Mouse (Mus musculus): Measurements from ENCODE around the gene Man2a1. TPM values are rescaled to one million over a fixed set of nuclear protein-coding genes. Genes with fewer than 3 reads are reported as not detected.
A peak's percentile ranks its signal among the peaks of the same experiment; 100 is the strongest.

Gene Man2a1
- polyA plus RNA-seq, 1 experiment from 2014 or later: 5.1 TPM

DNA sequence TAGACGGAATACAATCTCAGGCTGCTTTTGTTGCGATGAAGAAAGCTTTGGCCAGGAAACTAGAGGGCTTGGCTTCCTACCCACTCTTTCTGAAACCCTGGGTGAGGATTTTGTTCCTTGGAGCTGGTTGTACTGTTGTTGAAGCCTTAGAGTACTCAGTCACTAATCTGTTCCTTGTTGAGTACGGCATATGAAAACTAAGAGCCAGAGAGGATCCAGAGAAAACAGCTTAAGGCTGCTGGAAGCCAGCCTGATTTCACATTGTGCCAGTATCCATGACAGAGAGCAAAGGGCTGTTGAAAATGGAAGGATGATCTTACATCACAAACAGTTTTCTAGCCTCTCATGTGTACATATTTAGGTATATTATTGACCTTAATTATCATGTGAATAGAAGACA is 7.7 kb upstream of the Man2a1 start:
- H3K9me3 ChIP-seq (ENCODE audit: control insufficient read depth, low read length): no peaks in the 10 kb centered on the region
- no peak for DNase-seq
- H3K36me3 ChIP-seq (ENCODE audit: control insufficient read depth, insufficient read depth, low read length): no peaks in the 10 kb centered on the region
- no peaks in the 10 kb centered on the region for H3K27me3 ChIP-seq (ENCODE audit: control insufficient read depth, insufficient read depth, low read length)
- no peak overlapping the region for H3K4me3 ChIP-seq (replicated peaks; ENCODE audit: low read depth, low read length)
- no peak overlapping the region for H3K9ac ChIP-seq (replicated peaks; ENCODE audit: low read length)
- WGBS: 82% methylated on average over 3 of the region's 3 CpGs
- no peaks in the 10 kb centered on the region for H3K4me1 ChIP-seq (ENCODE audit: control insufficient read depth, insufficient read depth, low read length)
- no peak overlapping the region for H3K27ac ChIP-seq (replicated peaks; ENCODE audit: low read depth, low read length)
- no peak for ATAC-seq (ENCODE audit: low FRiP score, low TSS enrichment)
- H3K4me2 ChIP-seq (ENCODE audit: low read length): no peak overlapping the region

DNA sequence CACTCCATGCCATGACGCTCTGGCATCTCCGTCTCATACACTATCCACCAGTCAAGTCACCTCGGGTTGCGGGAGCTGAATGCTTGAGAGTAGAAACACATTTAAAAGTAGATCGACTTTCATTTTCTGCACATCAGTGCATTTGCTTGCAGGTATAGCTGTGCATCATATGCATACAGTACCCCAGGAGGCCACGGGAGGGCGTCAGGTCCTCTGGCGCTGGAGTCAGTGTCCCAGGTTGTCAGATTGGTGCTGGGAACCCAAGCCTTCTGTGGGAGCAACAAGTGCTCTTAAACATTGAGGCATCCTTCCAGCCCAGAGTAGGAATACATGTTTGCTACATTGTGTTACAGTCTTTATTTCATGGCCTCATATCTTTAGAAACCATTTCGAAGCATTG is 2.8 kb upstream of the Man2a1 start:
- H3K36me3 ChIP-seq (ENCODE audit: control insufficient read depth, insufficient read depth, low read length): no peaks in the 10 kb centered on the region
- H3K27me3 ChIP-seq (ENCODE audit: control insufficient read depth, insufficient read depth, low read length): no peaks in the 10 kb centered on the region
- ATAC-seq (ENCODE audit: low FRiP score, low TSS enrichment): no peak
- no peaks in the 10 kb centered on the region for H3K4me1 ChIP-seq (ENCODE audit: control insufficient read depth, insufficient read depth, low read length)
- H3K9ac ChIP-seq (replicated peaks; ENCODE audit: low read length): no peak overlapping the region
- WGBS: 89% methylated on average over 9 of the region's 9 CpGs
- no peak overlapping the region for H3K4me2 ChIP-seq (ENCODE audit: low read length)
- no peak for DNase-seq
- H3K27ac ChIP-seq (replicated peaks; ENCODE audit: low read depth, low read length): no peak overlapping the region
- H3K4me3 ChIP-seq (replicated peaks; ENCODE audit: low read depth, low read length): no peak overlapping the region
- H3K9me3 ChIP-seq (ENCODE audit: control insufficient read depth, low read length): no peaks in the 10 kb centered on the region

DNA sequence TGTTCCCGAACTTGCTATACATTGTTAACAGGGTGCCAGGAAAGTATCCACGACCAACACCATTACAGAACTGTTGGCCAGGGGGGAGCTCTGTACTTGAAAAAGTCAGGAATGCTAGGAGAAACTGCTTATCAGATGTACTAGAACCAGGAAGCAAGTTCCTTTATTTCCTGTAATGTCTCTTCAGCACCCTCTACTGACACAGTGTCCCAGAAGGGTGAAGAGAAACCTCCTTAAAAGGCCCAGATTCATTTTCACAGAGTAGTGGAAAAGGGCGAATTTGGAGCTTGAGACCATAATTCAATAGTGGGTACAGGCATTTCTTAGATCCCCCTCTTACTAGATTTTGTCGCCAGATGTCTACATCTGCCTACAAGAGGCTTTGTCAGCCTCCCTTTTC is 620 bp upstream of the Man2a1 start:
- peak overlapping the region; percentile 86 for H3K9ac ChIP-seq (replicated peaks; ENCODE audit: low read length)
- peak overlapping the region; percentile 98 for H3K4me2 ChIP-seq (ENCODE audit: low read length)
- H3K27me3 ChIP-seq (ENCODE audit: control insufficient read depth, insufficient read depth, low read length): no peaks in the 10 kb centered on the region
- 31% methylated on average over 4 of the region's 4 CpGs for WGBS
- peaks cover 8% of the 10 kb centered on the region for H3K4me1 ChIP-seq (ENCODE audit: control insufficient read depth, insufficient read depth, low read length)
- H3K27ac ChIP-seq (replicated peaks; ENCODE audit: low read depth, low read length): peak overlapping the region; percentile 89
- H3K9me3 ChIP-seq (ENCODE audit: control insufficient read depth, low read length): no peaks in the 10 kb centered on the region
- ATAC-seq (ENCODE audit: low FRiP score, low TSS enrichment): no peak
- no peaks in the 10 kb centered on the region for H3K36me3 ChIP-seq (ENCODE audit: control insufficient read depth, insufficient read depth, low read length)
- peak; percentile 76 for DNase-seq
- H3K4me3 ChIP-seq (replicated peaks; ENCODE audit: low read depth, low read length): peak overlapping the region; percentile 88

DNA sequence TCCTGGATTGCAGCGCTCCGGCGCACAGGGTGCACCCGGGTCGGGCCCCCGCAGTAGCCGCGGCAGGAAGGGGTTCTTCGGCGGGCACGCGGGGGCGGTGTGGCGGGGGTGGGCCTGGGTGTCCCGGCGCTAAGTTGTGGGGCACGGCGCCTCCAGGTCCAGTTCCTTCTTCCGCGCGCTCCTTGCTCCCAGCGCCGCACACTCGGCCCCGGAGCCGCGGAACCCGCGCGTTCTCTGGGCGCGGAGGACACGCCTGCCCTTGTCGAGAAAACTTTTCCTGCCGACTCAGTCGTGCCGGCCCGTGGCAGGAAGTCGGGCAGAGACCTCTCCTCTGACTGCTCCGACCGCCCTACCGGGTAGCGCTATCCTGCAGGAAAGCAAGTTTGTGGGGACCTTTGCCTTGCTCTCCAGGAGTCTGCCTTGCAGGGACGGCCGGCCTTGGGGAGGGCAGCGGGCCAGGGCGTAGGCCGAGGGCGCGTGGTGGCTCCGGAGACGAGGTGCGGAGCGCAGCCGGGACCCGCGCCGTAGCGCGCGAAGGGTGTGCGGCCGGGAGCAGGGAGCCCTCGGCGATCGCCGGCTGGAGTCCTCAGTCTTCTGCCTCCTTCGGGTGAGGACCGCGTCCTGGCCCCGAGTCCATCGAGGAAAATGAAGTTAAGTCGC is 685 bp downstream of the Man2a1 start:
- H3K4me3 ChIP-seq (replicated peaks; ENCODE audit: low read depth, low read length): peak overlapping the region; percentile 88
- WGBS: under 1% methylated on average over 73 of the region's 73 CpGs
- H3K27ac ChIP-seq (replicated peaks; ENCODE audit: low read depth, low read length): peak overlapping the region; percentile 89
- ATAC-seq (ENCODE audit: low FRiP score, low TSS enrichment) (peak; percentile 52), DNase-seq (peak; percentile 73)
- H3K36me3 ChIP-seq (ENCODE audit: control insufficient read depth, insufficient read depth, low read length): no peaks in the 10 kb centered on the region
- H3K4me2 ChIP-seq (ENCODE audit: low read length): peak overlapping the region; percentile 98
- H3K27me3 ChIP-seq (ENCODE audit: control insufficient read depth, insufficient read depth, low read length): no peaks in the 10 kb centered on the region
- peak overlapping the region; percentile 86 for H3K9ac ChIP-seq (replicated peaks; ENCODE audit: low read length)
- H3K4me1 ChIP-seq (ENCODE audit: control insufficient read depth, insufficient read depth, low read length): peaks cover 12% of the 10 kb centered on the region
- no peaks in the 10 kb centered on the region for H3K9me3 ChIP-seq (ENCODE audit: control insufficient read depth, low read length)

DNA sequence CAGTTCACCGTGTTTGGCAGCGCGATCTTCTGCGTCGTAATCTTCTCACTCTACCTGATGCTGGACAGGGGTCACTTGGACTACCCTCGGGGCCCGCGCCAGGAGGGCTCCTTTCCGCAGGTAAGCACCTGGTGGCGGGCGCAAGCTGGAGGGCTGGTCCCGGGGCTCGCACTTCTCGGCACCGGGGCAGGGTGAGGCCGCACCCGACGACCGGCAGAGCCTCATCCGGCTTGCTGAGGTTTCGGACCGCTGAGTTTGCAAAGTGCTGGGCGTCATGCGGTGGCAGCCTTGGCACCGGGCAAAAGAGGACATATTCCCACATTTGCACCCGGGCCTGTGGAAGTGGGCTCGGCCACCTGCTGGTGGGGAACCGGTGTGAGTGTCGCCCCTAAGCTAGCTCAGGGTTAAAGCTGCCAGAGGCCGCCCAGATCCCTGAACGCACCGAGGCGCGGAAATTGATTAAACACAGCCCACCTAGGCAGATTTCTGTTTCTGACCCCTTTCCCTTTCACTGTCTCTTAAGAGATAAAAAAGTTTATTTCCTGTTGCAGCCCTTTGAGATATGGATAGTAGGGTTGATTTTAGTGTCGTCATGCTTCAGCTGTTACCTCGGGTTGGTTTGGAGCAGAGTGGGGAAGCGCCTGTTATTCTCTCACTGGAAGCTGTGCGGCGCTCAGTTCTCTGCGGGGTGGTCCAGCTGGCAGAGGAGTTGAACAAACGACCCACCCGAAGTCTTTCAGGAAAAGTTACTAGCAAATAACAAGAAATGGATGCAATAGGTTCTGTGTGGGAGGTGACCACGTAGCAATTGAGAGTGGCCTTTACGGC is 1.4 kb downstream of the Man2a1 start:
- 1% methylated on average over 44 of the region's 44 CpGs for WGBS
- Histone ChIP-seq H3K27ac (replicated peaks; ENCODE audit: low read depth, low read length) (peak overlapping the region; percentile 89), H3K4me2 (ENCODE audit: low read length) (peak overlapping the region; percentile 98), H3K36me3 (ENCODE audit: control insufficient read depth, insufficient read depth, low read length) (no peaks in the 10 kb centered on the region), H3K9ac (replicated peaks; ENCODE audit: low read length) (peak overlapping the region; percentile 86), H3K4me3 (replicated peaks; ENCODE audit: low read depth, low read length) (peak overlapping the region; percentile 88), H3K9me3 (ENCODE audit: control insufficient read depth, low read length) (no peaks in the 10 kb centered on the region), H3K4me1 (ENCODE audit: control insufficient read depth, insufficient read depth, low read length) (peaks cover 12% of the 10 kb centered on the region), H3K27me3 (ENCODE audit: control insufficient read depth, insufficient read depth, low read length) (no peaks in the 10 kb centered on the region)
- DNase-seq (peak; percentile 84), ATAC-seq (ENCODE audit: low FRiP score, low TSS enrichment) (no peak)

DNA sequence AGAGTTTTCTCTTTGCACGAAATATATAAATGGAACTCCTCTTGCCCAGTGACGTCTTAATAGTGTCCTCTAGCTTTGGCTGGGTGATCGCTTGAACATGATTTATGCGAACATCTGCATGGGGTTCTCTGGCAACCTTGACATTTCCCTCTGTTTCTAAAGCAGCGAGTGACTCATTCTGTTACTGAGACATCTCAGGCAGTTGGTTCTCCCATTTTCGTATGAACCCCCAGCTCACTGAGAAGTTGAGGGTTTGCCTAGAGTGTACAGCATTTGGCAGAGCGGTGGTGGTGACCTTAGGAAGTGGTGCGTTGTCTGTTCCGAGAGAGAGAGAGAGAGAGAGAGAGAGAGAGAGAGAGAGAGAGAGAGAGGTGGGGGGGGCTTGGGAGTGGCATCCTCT is 2.6 kb downstream of the Man2a1 start:
- ATAC-seq (ENCODE audit: low FRiP score, low TSS enrichment) (no peak), DNase-seq (no peak)
- H3K27me3 ChIP-seq (ENCODE audit: control insufficient read depth, insufficient read depth, low read length): no peaks in the 10 kb centered on the region
- no peaks in the 10 kb centered on the region for H3K9me3 ChIP-seq (ENCODE audit: control insufficient read depth, low read length)
- H3K4me1 ChIP-seq (ENCODE audit: control insufficient read depth, insufficient read depth, low read length): peaks cover 12% of the 10 kb centered on the region
- no peaks in the 10 kb centered on the region for H3K36me3 ChIP-seq (ENCODE audit: control insufficient read depth, insufficient read depth, low read length)
- H3K4me3 ChIP-seq (replicated peaks; ENCODE audit: low read depth, low read length): peak overlapping the region; percentile 88
- 55% methylated on average over 9 of the region's 9 CpGs for WGBS
- peak overlapping the region; percentile 98 for H3K4me2 ChIP-seq (ENCODE audit: low read length)
- H3K27ac ChIP-seq (replicated peaks; ENCODE audit: low read depth, low read length): no peak overlapping the region
- peak overlapping the region; percentile 86; the same call in 1 of the 2 replicates for H3K9ac ChIP-seq (replicated peaks; ENCODE audit: low read length)

DNA sequence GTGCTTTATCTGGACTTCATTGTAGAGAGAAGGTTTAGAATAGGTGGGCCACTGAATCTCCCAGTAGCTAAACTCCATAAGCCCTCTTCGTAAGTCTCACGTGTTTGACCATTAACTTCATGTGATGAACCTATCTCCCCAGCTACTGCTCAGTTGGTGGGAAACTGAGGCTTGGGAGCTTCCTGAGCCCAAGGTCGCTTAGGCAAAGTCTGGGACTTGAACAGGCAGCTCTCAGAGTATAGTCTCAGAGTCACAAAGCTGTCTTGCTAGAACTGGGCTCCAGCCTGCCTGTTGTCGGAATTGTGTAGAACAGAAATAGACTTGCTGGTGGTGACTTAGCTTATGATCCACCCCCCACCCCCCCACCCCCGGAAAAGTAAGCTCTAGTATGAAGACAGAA is 3.0 kb downstream of the Man2a1 start:
- H3K4me1 ChIP-seq (ENCODE audit: control insufficient read depth, insufficient read depth, low read length): peaks cover 12% of the 10 kb centered on the region
- DNase-seq (no peak), ATAC-seq (ENCODE audit: low FRiP score, low TSS enrichment) (no peak)
- H3K36me3 ChIP-seq (ENCODE audit: control insufficient read depth, insufficient read depth, low read length): no peaks in the 10 kb centered on the region
- H3K27ac ChIP-seq (replicated peaks; ENCODE audit: low read depth, low read length): no peak overlapping the region
- H3K27me3 ChIP-seq (ENCODE audit: control insufficient read depth, insufficient read depth, low read length): no peaks in the 10 kb centered on the region
- 86% methylated on average over 5 of the region's 5 CpGs for WGBS
- no peaks in the 10 kb centered on the region for H3K9me3 ChIP-seq (ENCODE audit: control insufficient read depth, low read length)
- H3K9ac ChIP-seq (replicated peaks; ENCODE audit: low read length): no peak overlapping the region
- H3K4me2 ChIP-seq (ENCODE audit: low read length): peak overlapping the region; percentile 98
- H3K4me3 ChIP-seq (replicated peaks; ENCODE audit: low read depth, low read length): peak overlapping the region; percentile 88

DNA sequence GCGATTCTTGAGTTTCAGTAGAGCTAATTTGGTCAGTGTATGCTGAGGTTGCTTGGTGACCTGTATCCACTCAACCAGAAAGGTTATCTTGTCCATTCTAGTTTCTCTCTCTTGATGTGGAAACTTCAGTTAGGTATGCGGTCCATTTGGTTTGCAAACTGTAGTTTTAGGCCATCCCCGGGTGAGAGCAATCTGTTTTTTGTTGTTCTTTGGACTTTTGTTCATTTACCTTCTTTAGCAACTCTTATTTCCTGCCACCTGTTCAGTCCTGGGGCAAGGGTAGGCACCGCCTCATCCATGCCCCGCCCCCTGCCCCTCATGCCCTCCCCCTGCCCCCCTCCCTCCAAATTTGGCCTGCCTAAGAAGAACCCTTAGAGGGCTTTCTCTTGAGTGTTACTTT is 3.6 kb downstream of the Man2a1 start:
- H3K4me3 ChIP-seq (replicated peaks; ENCODE audit: low read depth, low read length): no peak overlapping the region
- no peaks in the 10 kb centered on the region for H3K9me3 ChIP-seq (ENCODE audit: control insufficient read depth, low read length)
- DNase-seq (no peak), ATAC-seq (ENCODE audit: low FRiP score, low TSS enrichment) (no peak)
- H3K4me2 ChIP-seq (ENCODE audit: low read length): peak overlapping the region; percentile 98
- H3K27ac ChIP-seq (replicated peaks; ENCODE audit: low read depth, low read length): no peak overlapping the region
- no peaks in the 10 kb centered on the region for H3K36me3 ChIP-seq (ENCODE audit: control insufficient read depth, insufficient read depth, low read length)
- H3K4me1 ChIP-seq (ENCODE audit: control insufficient read depth, insufficient read depth, low read length): peaks cover 12% of the 10 kb centered on the region
- H3K9ac ChIP-seq (replicated peaks; ENCODE audit: low read length): no peak overlapping the region
- no peaks in the 10 kb centered on the region for H3K27me3 ChIP-seq (ENCODE audit: control insufficient read depth, insufficient read depth, low read length)
- 81% methylated on average over 5 of the region's 5 CpGs for WGBS

DNA sequence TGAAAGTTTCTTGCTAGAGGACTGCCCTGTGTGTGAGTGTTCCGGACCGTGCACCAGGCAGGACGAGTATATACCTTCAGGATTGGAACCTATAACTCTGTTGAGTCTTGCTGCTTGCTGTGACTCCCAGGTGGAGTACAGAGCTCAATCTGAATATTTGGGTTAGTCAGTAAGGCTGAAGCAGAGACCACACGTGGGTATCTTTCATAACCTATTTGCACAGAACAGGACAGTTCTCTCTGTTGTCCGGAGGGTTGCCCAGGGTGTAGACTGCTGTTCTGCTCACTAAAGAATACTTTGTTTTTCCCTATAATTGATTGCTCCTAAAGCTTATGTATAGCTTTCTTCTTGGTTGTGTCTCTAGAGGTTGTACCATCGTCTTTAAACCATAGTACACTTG is 7.7 kb downstream of the Man2a1 start:
- ATAC-seq (ENCODE audit: low FRiP score, low TSS enrichment): no peak
- Histone ChIP-seq H3K36me3 (ENCODE audit: control insufficient read depth, insufficient read depth, low read length) (no peaks in the 10 kb centered on the region), H3K4me2 (ENCODE audit: low read length) (no peak overlapping the region), H3K4me1 (ENCODE audit: control insufficient read depth, insufficient read depth, low read length) (peaks cover 9% of the 10 kb centered on the region), H3K27me3 (ENCODE audit: control insufficient read depth, insufficient read depth, low read length) (no peaks in the 10 kb centered on the region), H3K4me3 (replicated peaks; ENCODE audit: low read depth, low read length) (no peak overlapping the region), H3K9ac (replicated peaks; ENCODE audit: low read length) (no peak overlapping the region), H3K9me3 (ENCODE audit: control insufficient read depth, low read length) (no peaks in the 10 kb centered on the region), H3K27ac (replicated peaks; ENCODE audit: low read depth, low read length) (no peak overlapping the region)
- DNase-seq: no peak
- WGBS: 88% methylated on average over 6 of the region's 6 CpGs

Data from midbrain, embryonic 14.5 days (tissue).